Mouse (Mus musculus) liver, postnatal 0 days (tissue): ENCODE results near the gene Plpp1. TPM values are rescaled to one million over a fixed set of nuclear protein-coding genes. Genes with fewer than 3 reads are reported as not detected.

Experiments used
- ATAC-seq: fragments of 200-750 bp; cut with Nextera tagmentation; 2 replicates; pipeline ENCODE4 v1.8.0; 2017; ENCODE audit warnings: mild to moderate bottlenecking, moderate library complexity
- DNase-seq: peaks from one replicate; pipeline ENCODE4 v3.0.0-alpha.2; 2016
- H3K27ac ChIP-seq: fragments of 300-500 bp; sonication (generic); 2 replicates; pipeline ENCODE4 v1.5.1; 2014; ENCODE audit warnings: antibody characterized with exemption, moderate library complexity, mild to moderate bottlenecking, low read depth
- H3K27me3 ChIP-seq: fragments of 300-500 bp; sonication (generic); 2 replicates; pipeline ENCODE4 v1.6.1; 2014; ENCODE audit warnings: low read length, control low read depth, mixed read lengths; ENCODE audit not compliant: insufficient read depth
- H3K36me3 ChIP-seq: fragments of 300-500 bp; sonication (generic); replicated peaks from 2 replicates; pipeline ENCODE4 v1.6.1; 2014; ENCODE audit warnings: mild to moderate bottlenecking, control low read depth, low read length, moderate library complexity, mixed read lengths; ENCODE audit not compliant: insufficient read depth
- H3K4me1 ChIP-seq: fragments of 300-500 bp; sonication (generic); 2 replicates; pipeline ENCODE4 v1.6.1; 2014; ENCODE audit warnings: antibody characterized with exemption, mild to moderate bottlenecking, control low read depth; ENCODE audit not compliant: insufficient read depth
- H3K4me2 ChIP-seq: fragments of 300-500 bp; sonication (generic); 2 replicates; pipeline ENCODE4 v1.6.1; 2014; ENCODE audit warnings: low read depth, mild to moderate bottlenecking, low read length, moderate library complexity, mixed read lengths
- H3K4me3 ChIP-seq: fragments of 300-500 bp; sonication (generic); 2 replicates; pipeline ENCODE4 v1.5.1; 2014; ENCODE audit warnings: low read depth, low read length
- H3K9ac ChIP-seq: fragments of 300-500 bp; sonication (generic); replicated peaks from 2 replicates; pipeline ENCODE4 v1.6.1; 2014; ENCODE audit warnings: mild to moderate bottlenecking, moderate library complexity
- H3K9me3 ChIP-seq: fragments of 300-500 bp; sonication (generic); 2 replicates; pipeline ENCODE4 v1.6.1; 2016; ENCODE audit warnings: mild to moderate bottlenecking, control low read depth, low read length, mixed read lengths
- CTCF ChIP-seq: sonication (generic); IDR thresholded peaks from 2 replicates; pipeline ENCODE4 v1.5.1; 2016; ENCODE audit warnings: antibody characterized with exemption, low read depth
- EP300 ChIP-seq: IDR thresholded peaks from 2 replicates; pipeline ENCODE4 v1.6.1; 2016; ENCODE audit warnings: antibody characterized with exemption, low read depth, mild to moderate bottlenecking
- WGBS: fragments of 180-500 bp; shearing (Covaris S2); extraction: QIAGEN DNeasy Blood & Tissue Kit; methylation state at CpG from one replicate; pipeline ENCODE4 v1.1.7; 2014; ENCODE audit not compliant: insufficient replicate concordance; 5-methylcytosine and 5-hydroxymethylcytosine counted together
- polyA plus RNA-seq: library from polyadenylated mRNA; unstranded; fragments of >200 nt; fragmentation: Nextera tagmentation; extraction: Ambion mirVana; gene quantifications from 2 replicates; pipeline ENCODE4 v1.2.1, GENCODE M21; 2015

Gene Plpp1
- polyA plus RNA-seq, 1 experiment from 2014 or later, result 55.4 TPM

- no peak overlapping the region for H3K27ac ChIP-seq
- no peaks in the 10 kb centered on the region for H3K27me3 ChIP-seq
- no peaks in the 10 kb centered on the region for H3K9me3 ChIP-seq
- ATAC-seq (no peak; the same call in 1 of the 2 replicates), DNase-seq (no peak)
- no peak overlapping the region for H3K4me2 ChIP-seq
- WGBS, result 65% methylated on average over 7 of the region's 7 CpGs
- no peak overlapping the region for H3K4me3 ChIP-seq
- peaks cover 77% of the 10 kb centered on the region for H3K36me3 ChIP-seq
- no peak for TF ChIP-seq CTCF
- TF ChIP-seq EP300, result no peak
- no peak overlapping the region for H3K9ac ChIP-seq
- peaks cover 7% of the 10 kb centered on the region; the same call in 1 of the 2 replicates for H3K4me1 ChIP-seq
Measured at GRCm38 (mm10) chr13:112866782-112867181, 66.2 kb downstream of the Plpp1 start.

DNA sequence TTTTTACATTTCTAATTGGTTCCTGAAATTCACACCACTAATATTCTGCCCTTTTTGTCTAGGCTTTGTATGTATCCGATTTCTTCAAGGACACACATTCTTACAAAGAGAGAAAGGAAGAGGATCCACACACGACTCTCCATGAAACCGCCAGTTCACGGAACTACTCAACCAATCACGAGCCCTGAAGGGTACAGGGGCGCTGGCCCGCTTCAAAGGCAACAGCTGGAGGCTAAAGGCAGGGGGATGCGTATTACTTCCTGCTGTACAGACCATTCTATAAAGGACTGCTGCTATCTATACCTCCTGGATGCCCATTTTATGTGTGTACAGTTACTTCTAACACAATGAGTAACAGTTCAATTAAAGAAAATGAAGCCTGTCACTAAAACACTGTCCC lies 66.8 kb downstream of the Plpp1 start:
- ATAC-seq, result no peak
- no peak overlapping the region for H3K4me3 ChIP-seq
- TF ChIP-seq EP300 (no peak), CTCF (no peak)
- WGBS, result 87% methylated on average over 8 of the region's 8 CpGs
- no peaks in the 10 kb centered on the region for H3K27me3 ChIP-seq
- DNase-seq, result no peak
- no peak overlapping the region for H3K27ac ChIP-seq
- H3K4me2 ChIP-seq, result no peak overlapping the region
- H3K4me1 ChIP-seq, result peaks cover 2% of the 10 kb centered on the region; the same call in 1 of the 2 replicates
- H3K36me3 ChIP-seq, result peaks cover 83% of the 10 kb centered on the region
- no peaks in the 10 kb centered on the region for H3K9me3 ChIP-seq
- H3K9ac ChIP-seq, result no peak overlapping the region

GRCm38 (mm10) chr13:112870039-112870690 lies 69.6 kb downstream of the Plpp1 start:
- WGBS, result 71% methylated on average over 11 of the region's 11 CpGs
- H3K4me1 ChIP-seq, result no peaks in the 10 kb centered on the region
- H3K4me3 ChIP-seq, result no peak overlapping the region
- H3K9ac ChIP-seq, result no peak overlapping the region
- H3K9me3 ChIP-seq, result no peaks in the 10 kb centered on the region
- no peaks in the 10 kb centered on the region for H3K27me3 ChIP-seq
- peaks cover 84% of the 10 kb centered on the region for H3K36me3 ChIP-seq
- TF ChIP-seq EP300 (no peak), CTCF (no peak)
- DNase-seq, result no peak
- H3K27ac ChIP-seq, result no peak overlapping the region
- no peak overlapping the region for H3K4me2 ChIP-seq
- no peak for ATAC-seq

DNA sequence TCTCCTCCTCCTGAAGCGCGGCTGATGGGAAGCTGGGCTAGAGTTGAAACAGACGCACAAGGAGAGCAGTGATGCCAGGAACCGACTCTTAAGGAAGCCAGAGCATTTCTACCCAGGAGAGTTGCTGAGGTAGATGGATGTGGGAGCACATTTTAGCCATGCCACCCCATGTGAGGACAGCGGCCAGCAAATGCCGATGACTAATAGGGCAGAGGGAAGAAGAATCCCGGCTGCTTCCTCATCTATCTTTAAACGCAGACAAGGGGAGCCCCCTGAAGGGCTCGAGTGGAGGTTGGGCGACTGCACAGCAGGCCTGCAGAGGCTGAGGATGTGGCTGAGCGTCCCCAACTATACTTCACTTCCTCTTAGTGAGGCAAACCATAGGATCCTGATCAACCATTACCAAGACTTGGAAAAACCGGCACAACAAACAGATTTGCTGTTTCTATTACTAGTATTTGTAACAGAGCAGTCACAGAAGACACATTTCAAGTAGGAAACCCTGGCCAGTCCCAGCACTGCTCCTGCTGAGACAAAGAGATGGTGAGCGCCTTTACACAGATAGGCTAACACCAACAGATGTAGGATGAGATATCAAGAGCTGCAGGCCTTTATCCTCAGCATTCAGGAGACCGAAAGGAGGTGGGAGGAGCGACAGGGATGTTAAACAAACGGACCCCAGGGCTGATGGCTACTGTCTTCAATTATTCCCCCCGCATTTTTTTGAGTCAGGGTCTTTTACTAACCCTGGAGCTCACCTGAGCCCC lies 71.1 kb downstream of the Plpp1 start:
- 53% methylated on average over 17 of the region's 17 CpGs for WGBS
- H3K4me1 ChIP-seq, result no peaks in the 10 kb centered on the region
- DNase-seq (no peak), ATAC-seq (peak; percentile 67)
- TF ChIP-seq EP300, result peak; percentile 67; the same call in 1 of the 2 replicates
- TF ChIP-seq CTCF, result 0 out of 2 replicates have a peak, but pooled peaks have one; percentile 4
- no peaks in the 10 kb centered on the region for H3K27me3 ChIP-seq
- peaks cover 80% of the 10 kb centered on the region for H3K36me3 ChIP-seq
- H3K27ac ChIP-seq, result no peak overlapping the region
- H3K4me2 ChIP-seq, result no peak overlapping the region
- no peak overlapping the region for H3K4me3 ChIP-seq
- no peak overlapping the region for H3K9ac ChIP-seq
- no peaks in the 10 kb centered on the region for H3K9me3 ChIP-seq

GRCm38 (mm10) chr13:112887234-112887633 lies 86.6 kb downstream of the Plpp1 start:
- Histone ChIP-seq H3K4me3 (no peak overlapping the region), H3K27me3 (no peaks in the 10 kb centered on the region), H3K9ac (no peak overlapping the region), H3K9me3 (no peaks in the 10 kb centered on the region), H3K36me3 (peaks cover 61% of the 10 kb centered on the region), H3K4me2 (no peak overlapping the region), H3K27ac (no peak overlapping the region), H3K4me1 (no peaks in the 10 kb centered on the region)
- TF ChIP-seq EP300 (no peak), CTCF (no peak)
- no peak for ATAC-seq
- WGBS, result 90% methylated on average over 12 of the region's 12 CpGs
- DNase-seq, result no peak

DNA sequence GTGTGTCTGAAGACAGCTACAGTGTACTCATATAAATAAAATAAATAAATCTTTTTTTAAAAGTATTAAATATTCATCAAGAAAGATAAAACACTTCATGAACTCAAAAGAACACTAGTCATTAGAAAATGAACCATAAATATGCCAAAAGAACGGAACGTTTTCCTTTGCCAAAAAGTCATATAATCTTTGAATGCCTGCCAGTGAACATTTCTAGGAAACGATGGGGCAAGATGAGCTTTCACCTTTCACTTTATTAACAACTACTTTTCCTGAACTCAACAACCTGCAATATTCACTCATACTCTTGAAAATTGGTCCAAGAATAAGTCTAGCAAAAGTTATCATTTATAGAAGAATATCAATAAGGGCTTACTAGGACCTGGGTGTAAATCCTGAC lies 101.6 kb downstream of the Plpp1 start:
- ATAC-seq (no peak), DNase-seq (no peak)
- 83% methylated on average over 3 of the region's 3 CpGs for WGBS
- TF ChIP-seq CTCF (no peak), EP300 (no peak)
- H3K36me3 ChIP-seq, result peaks cover 57% of the 10 kb centered on the region
- no peaks in the 10 kb centered on the region for H3K9me3 ChIP-seq
- H3K4me2 ChIP-seq, result no peak overlapping the region
- no peaks in the 10 kb centered on the region for H3K27me3 ChIP-seq
- H3K4me3 ChIP-seq, result no peak overlapping the region
- H3K9ac ChIP-seq, result no peak overlapping the region
- no peak overlapping the region for H3K27ac ChIP-seq
- no peaks in the 10 kb centered on the region for H3K4me1 ChIP-seq
